Mouse (Mus musculus) neural tube, embryonic 10.5 days (tissue): ENCODE data around the gene Srrm3.

Experiments used
- DNase-seq: peaks from one replicate; pipeline ENCODE4 v3.0.0-alpha.2; 2017; ENCODE audit warnings: low spot score; ENCODE audit errors: extremely low spot score

The Srrm3 gene

DNA sequence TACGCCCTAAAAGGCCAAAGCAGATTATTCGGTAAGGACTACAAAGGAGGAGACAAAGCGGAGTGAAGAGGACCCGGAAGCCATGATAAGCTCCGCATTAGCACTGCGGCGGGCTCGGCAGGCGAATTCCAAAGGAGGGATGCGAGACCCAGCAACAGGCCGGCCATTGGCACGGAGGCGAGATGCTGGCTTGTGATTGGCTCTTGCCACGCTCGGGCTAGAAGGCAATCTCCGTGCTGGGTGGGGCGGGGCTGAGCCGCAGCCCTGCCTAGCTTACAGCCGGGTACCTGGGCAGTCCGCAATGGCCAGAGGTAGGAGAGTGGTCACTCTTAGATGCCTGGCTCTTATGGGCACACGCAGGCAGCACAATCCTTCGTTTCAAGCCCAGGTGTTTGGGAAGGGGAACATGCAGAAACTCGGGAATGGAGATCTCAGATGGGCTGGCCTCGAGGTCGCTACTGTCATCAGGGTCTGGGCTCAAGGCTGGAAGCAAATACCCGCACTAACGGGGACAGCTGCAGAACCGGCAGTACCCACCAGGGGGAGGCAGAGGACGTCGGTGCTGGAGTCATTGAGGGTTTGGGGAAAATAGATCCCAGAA lies 97.0 kb downstream of the Srrm3 start:
- peak; percentile 97 for DNase-seq

DNA sequence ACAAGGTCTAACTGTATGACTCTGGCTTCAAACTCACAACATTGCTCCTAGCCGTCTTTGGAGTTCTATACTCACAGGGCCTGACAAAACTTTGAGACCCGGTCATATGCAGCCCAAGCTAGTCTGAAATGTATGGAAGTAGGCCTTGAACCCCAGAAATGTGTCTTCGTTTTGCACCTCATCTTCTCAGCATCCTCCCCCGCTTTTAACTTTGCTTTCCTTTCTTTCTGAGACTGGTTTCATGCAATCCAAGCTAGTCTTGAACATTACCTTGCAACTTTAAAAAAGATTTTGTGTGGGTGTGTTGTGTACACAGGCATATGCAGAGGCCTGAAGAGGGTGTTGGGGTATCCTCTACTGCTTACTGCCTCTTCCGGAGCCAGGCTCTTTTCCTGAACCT lies 97.6 kb downstream of the Srrm3 start:
- no peak for DNase-seq

GRCm38 (mm10) chr5:135905320-135906225 lies 98.9 kb downstream of the Srrm3 start:
- DNase-seq: no peak

GRCm38 (mm10) chr5:135906846-135907245 lies 100.2 kb downstream of the Srrm3 start:
- no peak for DNase-seq

- no peak for DNase-seq
Measured at GRCm38 (mm10) chr5:135907256-135907655, 100.6 kb downstream of the Srrm3 start.

- DNase-seq: no peak
Measured at GRCm38 (mm10) chr5:135908185-135908584, 101.5 kb downstream of the Srrm3 start.

DNA sequence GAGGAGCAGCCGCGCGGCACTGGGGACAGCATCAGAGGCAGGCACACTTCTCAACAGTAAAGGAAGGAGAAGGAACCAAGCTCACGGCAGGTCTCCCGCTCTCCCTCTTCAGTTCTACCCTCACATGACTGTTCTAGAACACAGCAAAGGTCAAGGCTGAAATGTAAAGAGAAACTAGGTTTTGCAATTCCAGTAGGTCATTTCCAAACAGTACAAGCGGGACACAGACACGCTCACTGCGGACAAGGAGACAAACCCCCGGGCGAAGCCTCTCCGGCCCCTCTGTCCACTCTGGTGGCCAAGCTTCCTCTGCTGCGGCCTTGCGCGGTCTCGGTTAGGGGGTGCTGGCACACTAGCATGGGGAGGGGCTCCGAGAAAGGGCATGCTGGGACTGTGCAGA lies 102.3 kb downstream of the Srrm3 start:
- DNase-seq: no peak

- DNase-seq: no peak
Measured at GRCm38 (mm10) chr5:135909646-135910045, 103.0 kb downstream of the Srrm3 start.

GRCm38 (mm10) chr5:135910813-135911212 lies 104.1 kb downstream of the Srrm3 start:
- DNase-seq: no peak

DNA sequence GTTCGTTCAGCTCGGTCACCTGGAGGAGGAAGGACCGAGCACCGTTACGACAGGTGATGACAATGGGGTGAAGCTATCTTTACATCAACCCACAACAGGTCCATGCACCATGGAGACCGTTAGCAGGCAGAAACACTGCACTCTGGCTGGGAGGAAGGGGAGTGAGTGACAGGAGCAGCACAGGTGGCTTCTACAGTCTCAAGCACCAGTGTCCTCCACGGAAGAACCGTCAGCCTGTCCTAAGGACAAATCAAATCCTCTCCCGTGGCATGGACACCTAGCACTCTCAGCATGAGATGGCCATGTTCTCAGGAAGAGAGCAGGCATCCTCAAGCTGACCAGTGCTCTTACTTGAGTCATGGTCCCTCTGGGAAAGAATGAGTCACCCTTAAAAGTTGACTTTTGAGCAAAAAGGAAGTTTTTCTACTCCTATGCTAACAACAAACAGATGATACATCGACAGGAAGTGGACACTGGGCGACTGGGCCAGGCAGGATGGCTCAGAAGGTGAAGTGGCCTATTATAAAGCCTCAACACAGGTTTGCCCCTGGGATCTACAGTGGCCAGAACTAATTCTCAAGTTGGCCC lies 105.0 kb downstream of the Srrm3 start:
- no peak for DNase-seq

DNA sequence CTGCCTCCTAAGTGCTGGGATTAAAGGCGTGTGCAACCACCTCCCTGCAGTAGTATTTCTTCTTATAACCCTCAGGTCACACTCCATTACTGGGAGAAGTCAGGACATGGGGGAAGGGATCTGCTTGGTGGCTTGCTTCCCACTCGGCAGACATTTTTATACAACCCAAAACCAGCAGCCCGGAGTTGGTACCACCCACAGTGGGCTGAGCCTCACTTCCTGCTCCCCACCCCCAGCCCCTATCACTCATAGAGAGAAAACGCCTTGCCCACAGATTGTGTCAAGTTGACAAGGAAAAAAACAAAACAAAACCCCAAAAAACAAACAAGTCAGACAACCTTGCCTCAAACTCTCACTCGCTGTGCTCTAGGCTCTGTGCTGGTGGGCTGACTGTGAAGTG lies 106.5 kb downstream of the Srrm3 start:
- no peak for DNase-seq

DNA sequence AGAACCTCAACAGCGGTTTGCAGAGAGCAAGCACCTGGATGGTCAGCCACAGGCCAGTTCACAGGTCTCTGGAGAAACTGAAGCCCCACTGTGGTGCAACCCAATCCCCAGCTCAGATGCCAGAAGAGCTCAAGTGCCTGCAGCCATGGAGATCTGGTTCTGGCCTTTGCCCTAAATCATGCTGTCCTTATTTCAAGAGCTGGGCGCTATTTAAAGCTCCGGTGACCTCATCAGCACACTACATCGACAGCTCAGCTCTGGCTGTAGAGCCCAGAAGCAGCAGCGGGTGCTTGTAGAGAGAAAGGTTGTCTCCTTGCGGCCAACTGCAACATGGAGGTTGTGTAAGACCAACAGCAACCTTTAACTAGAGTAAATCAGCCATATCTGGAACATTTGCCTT lies 107.5 kb downstream of the Srrm3 start:
- no peak for DNase-seq

DNA sequence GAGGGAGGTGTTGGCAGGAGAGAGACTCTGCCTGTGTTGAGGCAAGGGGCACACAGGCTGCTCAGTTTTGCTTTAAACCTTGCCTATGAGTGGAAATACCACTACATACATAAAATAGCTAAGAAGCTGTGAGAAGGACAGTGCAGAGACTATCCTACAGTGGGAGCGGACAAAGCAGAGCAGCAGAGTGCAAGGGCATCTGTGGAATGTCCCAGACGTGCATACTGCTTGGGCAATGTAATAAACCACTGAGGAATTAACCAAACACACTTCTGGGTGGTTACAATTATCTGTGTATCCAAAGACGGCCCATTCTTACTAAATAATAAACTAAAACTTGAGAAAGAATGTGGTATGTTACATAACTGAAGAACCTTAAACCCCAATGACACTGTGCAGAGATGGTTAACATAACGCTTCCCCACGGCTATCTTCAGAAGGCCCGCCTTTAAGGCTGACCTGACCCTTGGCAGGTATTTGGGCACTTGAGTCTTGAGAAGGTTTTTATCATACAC lies 109.4 kb downstream of the Srrm3 start:
- DNase-seq: no peak

GRCm38 (mm10) chr5:135916601-135917000 lies 109.9 kb downstream of the Srrm3 start:
- no peak for DNase-seq

DNA sequence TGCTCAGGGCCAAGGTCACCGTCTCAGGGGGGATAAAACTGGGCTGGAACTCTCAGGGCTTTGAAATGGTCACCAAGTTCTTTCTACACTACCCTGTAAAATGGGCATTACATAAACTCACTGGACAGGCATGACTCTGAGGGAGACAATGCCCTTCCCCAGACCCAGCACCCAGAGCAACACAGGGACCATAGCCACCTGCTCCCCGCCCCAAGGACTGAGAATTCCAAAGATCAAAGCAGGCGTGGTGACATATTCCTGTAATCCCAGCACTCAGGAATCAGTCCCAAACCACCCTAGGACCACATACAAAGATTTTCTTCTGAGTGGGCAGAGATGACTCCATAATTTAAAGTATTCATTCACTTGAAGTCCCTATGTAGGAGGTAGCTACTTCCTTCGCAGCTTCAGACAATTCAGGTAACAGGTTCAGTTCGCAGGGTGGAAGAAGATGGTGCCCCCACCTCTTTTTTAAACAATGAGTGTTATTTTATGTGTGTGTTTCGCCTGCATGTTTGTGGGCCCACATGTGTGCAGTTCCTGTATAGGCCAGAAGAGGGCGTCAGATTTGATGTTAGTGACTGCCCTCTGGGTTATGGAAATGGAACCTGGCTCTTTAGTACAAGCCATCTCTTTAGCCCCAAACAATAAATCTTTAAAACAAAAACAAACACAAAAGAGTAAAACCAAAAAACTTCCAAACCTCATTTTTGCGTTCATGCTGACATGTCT lies 110.8 kb downstream of the Srrm3 start:
- DNase-seq: no peak

GRCm38 (mm10) chr5:135918059-135918437 lies 111.4 kb downstream of the Srrm3 start:
- no peak for DNase-seq

DNA sequence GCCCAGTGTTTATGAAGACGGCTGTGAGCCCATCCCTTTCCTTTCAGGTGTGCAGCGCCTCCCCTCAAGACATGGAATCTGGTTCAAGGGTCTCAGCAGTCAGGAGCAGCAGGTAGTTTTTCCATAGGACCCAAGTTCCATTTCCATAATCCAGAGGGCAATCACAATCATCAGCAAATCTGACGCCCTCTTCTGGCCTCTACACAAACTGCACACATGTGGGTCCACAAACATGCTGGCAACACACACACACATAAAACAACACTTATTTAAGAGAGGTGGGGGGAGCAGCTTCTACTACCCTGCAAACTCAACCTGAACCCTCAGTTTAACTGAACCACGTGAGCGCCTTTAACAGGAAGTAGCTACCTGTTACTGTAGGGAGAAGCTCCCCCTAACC lies 111.9 kb downstream of the Srrm3 start:
- DNase-seq: no peak

GRCm38 (mm10) chr5:135919902-135920301 lies 113.2 kb downstream of the Srrm3 start:
- DNase-seq: no peak

GRCm38 (mm10) chr5:135923901-135924300 lies 117.2 kb downstream of the Srrm3 start:
- DNase-seq: no peak
